Mouse (Mus musculus): ENCODE results near the gene Pxylp1. TPM values are rescaled to one million over a fixed set of nuclear protein-coding genes. Genes with fewer than 3 reads are reported as not detected.
"Not testable (repeated sequence)": the region's sequence is repeated elsewhere in the genome, so short reads cannot be mapped to it uniquely, and the experiment has no call there.

Gene Pxylp1
- total RNA-seq (2017) = 2.3 and 2.6 TPM in 2 replicates

DNA sequence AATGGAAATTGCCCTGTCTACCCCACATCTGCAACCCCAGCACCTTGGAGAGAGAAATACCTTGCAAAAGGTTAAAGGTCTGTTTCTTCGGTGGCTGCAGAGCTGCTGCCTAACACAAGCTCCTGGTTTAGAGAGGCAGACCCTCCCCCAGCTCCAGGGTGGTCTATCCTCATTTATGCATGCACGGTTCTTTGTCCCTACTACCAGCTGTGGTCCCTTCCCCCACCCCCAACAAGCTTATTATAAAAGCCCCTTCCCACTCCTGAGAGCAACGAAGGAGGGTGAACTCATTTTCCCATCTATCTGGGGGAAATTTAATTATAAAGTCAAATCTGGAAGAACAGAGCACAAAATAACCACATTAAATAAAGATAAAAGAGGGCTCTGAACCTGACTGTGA is at the start of gene Pxylp1:
Gene Pxylp1 (minus strand): TSS at position 124 of the 400 bp plus-strand sequence.
- ATAC-seq (ENCODE audit: extremely low read depth, insufficient number of reproducible peaks, low FRiP score, poor library complexity, severe bottlenecking) = no peak

- no peak for ATAC-seq (ENCODE audit: extremely low read depth, insufficient number of reproducible peaks, low FRiP score, poor library complexity, severe bottlenecking)
Observed at GRCm38 (mm10) chr9:96938887-96939286, 46.4 kb upstream of the Pxylp1 start.

GRCm38 (mm10) chr9:96936427-96936826 is 44.0 kb upstream of the Pxylp1 start:
- not testable (repeated sequence) for ATAC-seq (ENCODE audit: extremely low read depth, insufficient number of reproducible peaks, low FRiP score, poor library complexity, severe bottlenecking)

GRCm38 (mm10) chr9:96935556-96936300 is 43.3 kb upstream of the Pxylp1 start:
- peak; percentile 63; the same call in 1 of the 2 replicates for ATAC-seq (ENCODE audit: extremely low read depth, insufficient number of reproducible peaks, low FRiP score, poor library complexity, severe bottlenecking)

- ATAC-seq (ENCODE audit: extremely low read depth, insufficient number of reproducible peaks, low FRiP score, poor library complexity, severe bottlenecking) = no peak
Observed at GRCm38 (mm10) chr9:96934816-96935215, 42.3 kb upstream of the Pxylp1 start.

GRCm38 (mm10) chr9:96932751-96933150 is 40.3 kb upstream of the Pxylp1 start:
- ATAC-seq (ENCODE audit: extremely low read depth, insufficient number of reproducible peaks, low FRiP score, poor library complexity, severe bottlenecking) = no peak

- no peak for ATAC-seq (ENCODE audit: extremely low read depth, insufficient number of reproducible peaks, low FRiP score, poor library complexity, severe bottlenecking)
Observed at GRCm38 (mm10) chr9:96923577-96924316, 31.3 kb upstream of the Pxylp1 start.

- ATAC-seq (ENCODE audit: extremely low read depth, insufficient number of reproducible peaks, low FRiP score, poor library complexity, severe bottlenecking) = no peak
Observed at GRCm38 (mm10) chr9:96923119-96923518, 30.6 kb upstream of the Pxylp1 start.

DNA sequence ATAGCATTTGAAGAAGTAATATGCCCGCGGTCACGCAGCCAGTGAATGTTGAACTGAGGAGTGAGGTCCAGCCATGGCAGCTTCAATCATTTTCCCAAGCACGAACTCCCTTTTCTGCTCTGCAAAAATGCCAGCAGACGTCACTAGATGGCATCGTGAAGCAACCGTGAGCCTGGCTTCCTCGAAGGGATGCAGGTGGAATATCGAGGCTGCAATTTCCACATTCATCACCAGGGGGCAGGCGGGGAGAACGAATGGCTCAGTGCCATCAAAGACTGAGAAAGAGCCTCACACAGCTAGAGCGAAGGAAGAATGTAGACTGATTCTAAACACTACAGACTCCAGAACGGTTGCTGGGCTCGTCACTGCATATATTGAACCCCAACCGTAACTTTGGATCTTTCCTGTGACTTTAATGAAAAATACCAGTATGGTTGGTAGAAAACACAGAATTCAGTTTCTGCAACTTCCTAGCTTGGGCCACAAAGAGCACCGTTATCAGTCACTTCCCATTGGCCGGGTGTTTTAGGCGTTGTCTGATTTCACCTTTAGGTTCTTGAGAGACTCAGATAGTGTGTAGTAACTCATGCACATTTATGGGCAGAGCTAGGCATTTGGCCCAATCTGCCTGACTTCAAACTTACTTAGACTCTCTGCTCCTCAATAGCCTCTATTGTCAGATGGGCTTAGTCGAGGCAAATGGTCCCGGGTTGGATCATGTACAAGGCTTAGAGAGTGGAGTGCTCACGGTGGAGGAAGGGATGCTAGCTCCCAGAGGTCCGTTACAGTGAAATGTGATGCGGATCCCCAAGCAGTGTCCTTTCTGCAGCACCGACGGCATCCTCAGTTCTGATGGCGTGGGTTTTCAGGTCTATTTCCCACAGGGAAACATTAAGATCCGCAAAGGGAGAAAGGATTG is 24.4 kb upstream of the Pxylp1 start:
- ATAC-seq (ENCODE audit: extremely low read depth, insufficient number of reproducible peaks, low FRiP score, poor library complexity, severe bottlenecking) = peak; percentile 83

DNA sequence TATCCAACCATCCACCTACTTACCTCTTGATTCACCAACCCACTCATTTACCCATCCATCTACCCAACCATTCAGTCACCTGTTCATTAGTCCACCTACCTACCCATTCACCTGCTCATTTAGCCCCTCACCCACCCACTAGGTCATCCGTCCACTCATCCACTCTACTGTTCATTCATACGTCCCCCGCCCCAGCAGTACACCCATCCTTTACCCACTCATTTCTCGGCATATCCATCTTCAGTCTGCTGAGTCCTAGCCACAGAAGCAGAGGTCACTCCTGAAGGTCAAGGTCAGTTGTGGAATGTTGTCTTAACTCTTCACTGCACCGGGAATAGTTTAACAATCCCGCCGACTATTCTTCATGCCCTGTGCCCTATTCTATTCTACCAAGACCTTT is 23.6 kb upstream of the Pxylp1 start:
- ATAC-seq (ENCODE audit: extremely low read depth, insufficient number of reproducible peaks, low FRiP score, poor library complexity, severe bottlenecking) = no peak

DNA sequence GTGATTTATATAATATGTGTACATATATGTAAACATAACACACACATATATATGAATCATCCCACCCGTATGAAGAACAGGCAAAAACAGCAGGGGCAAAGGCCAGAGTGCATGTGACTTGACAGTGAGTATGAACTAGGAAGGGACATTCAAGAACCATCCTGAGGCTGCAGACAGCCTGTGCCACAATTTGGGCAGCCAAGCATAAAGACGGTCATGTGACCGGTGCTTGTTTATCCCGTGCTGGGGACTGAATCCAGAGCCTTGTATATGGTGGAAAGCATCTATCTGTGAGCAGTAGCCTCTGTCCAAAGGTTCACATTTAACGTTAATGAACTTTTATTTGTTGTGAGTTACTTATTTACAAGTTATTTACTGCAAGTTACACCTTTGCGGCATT is 22.4 kb upstream of the Pxylp1 start:
- ATAC-seq (ENCODE audit: extremely low read depth, insufficient number of reproducible peaks, low FRiP score, poor library complexity, severe bottlenecking) = no peak

GRCm38 (mm10) chr9:96914005-96914404 is 21.5 kb upstream of the Pxylp1 start:
- no peak for ATAC-seq (ENCODE audit: extremely low read depth, insufficient number of reproducible peaks, low FRiP score, poor library complexity, severe bottlenecking)

GRCm38 (mm10) chr9:96909503-96909902 is 17.0 kb upstream of the Pxylp1 start:
- ATAC-seq (ENCODE audit: extremely low read depth, insufficient number of reproducible peaks, low FRiP score, poor library complexity, severe bottlenecking) = no peak

GRCm38 (mm10) chr9:96908737-96909136 is 16.3 kb upstream of the Pxylp1 start:
- no peak for ATAC-seq (ENCODE audit: extremely low read depth, insufficient number of reproducible peaks, low FRiP score, poor library complexity, severe bottlenecking)

- no peak for ATAC-seq (ENCODE audit: extremely low read depth, insufficient number of reproducible peaks, low FRiP score, poor library complexity, severe bottlenecking)
Observed at GRCm38 (mm10) chr9:96904360-96905355, 12.2 kb upstream of the Pxylp1 start.

GRCm38 (mm10) chr9:96899717-96900116 is 7.2 kb upstream of the Pxylp1 start:
- ATAC-seq (ENCODE audit: extremely low read depth, insufficient number of reproducible peaks, low FRiP score, poor library complexity, severe bottlenecking) = peak; percentile 75; the same call in 1 of the 2 replicates

DNA sequence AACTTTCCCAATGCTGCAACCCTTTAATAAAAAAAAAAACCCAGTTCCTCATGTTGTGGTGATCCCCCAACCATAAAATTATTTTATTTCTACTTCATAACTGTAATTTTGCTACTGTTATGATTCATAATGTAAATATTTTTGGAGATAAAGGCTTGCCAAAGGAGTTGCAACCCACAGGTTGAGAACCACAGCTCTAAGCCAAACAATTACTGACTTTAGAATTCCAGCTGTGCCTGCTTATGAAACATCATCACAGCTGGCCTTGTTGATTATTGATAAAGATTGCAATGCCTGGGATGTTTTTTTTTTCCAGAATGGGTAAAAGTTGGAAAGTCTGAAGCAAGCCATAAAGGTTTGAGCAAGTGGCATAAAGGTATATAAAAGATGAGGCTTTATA is 6.5 kb upstream of the Pxylp1 start:
- no peak for ATAC-seq (ENCODE audit: extremely low read depth, insufficient number of reproducible peaks, low FRiP score, poor library complexity, severe bottlenecking)

DNA sequence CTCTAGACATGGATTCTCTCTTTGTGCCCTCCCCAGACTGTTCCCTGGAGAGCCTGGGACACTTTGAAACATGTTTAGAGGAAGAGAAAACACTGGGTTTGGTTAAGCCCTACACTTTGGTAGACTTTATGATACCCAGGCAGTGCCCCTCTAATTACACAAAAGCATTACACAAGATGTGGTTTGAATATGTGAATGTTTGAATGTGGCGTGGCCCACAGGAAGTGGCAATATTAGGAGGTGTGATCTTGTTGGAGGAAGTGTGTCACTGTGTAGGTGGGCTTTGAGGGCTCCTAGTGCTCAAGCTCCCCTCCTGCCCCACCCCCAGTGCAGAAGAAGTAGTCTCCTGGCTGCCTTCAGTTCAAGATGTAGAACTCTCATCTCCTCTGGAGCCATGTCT is 4.2 kb upstream of the Pxylp1 start:
- ATAC-seq (ENCODE audit: extremely low read depth, insufficient number of reproducible peaks, low FRiP score, poor library complexity, severe bottlenecking) = no peak
